Mouse (Mus musculus): Measurements from ENCODE around the gene Hipk3. TPM values are rescaled to one million over a fixed set of nuclear protein-coding genes. Genes with fewer than 3 reads are reported as not detected.

The Hipk3 gene
- polyA plus RNA-seq, 1 experiment from 2014 or later = 11.3 TPM

GRCm38 (mm10) chr2:104460021-104460420 is 34.2 kb downstream of the Hipk3 start:
- no peak for ATAC-seq (ENCODE audit: low FRiP score)
- Histone ChIP-seq H3K4me1 (ENCODE audit: control insufficient read depth, insufficient read depth, low read length) (no peaks in the 10 kb centered on the region), H3K27ac (ENCODE audit: low read depth, low read length) (no peak overlapping the region), H3K27me3 (ENCODE audit: control insufficient read depth, insufficient read depth, low read length) (no peaks in the 10 kb centered on the region), H3K9ac (ENCODE audit: low read length) (no peak overlapping the region), H3K4me2 (no peak overlapping the region), H3K36me3 (ENCODE audit: control insufficient read depth, insufficient read depth, low read length) (no peaks in the 10 kb centered on the region), H3K9me3 (ENCODE audit: control insufficient read depth, low read length) (no peaks in the 10 kb centered on the region), H3K4me3 (ENCODE audit: low read depth, low read length) (no peak overlapping the region)
- no peak for DNase-seq (ENCODE audit: low spot score, missing footprints)
- WGBS = 85% methylated on average over 3 of the region's 3 CpGs

GRCm38 (mm10) chr2:104458569-104459332 is 35.5 kb downstream of the Hipk3 start:
- 90% methylated on average over 8 of the region's 8 CpGs for whole genome bisulfite sequencing
- H3K27ac ChIP-seq (ENCODE audit: low read depth, low read length) = no peak overlapping the region
- no peaks in the 10 kb centered on the region for H3K9me3 ChIP-seq (ENCODE audit: control insufficient read depth, low read length)
- ATAC-seq (ENCODE audit: low FRiP score) (no peak), DNase-seq (ENCODE audit: low spot score, missing footprints) (no peak)
- H3K9ac ChIP-seq (ENCODE audit: low read length) = no peak overlapping the region
- H3K36me3 ChIP-seq (ENCODE audit: control insufficient read depth, insufficient read depth, low read length) = no peaks in the 10 kb centered on the region
- H3K4me1 ChIP-seq (ENCODE audit: control insufficient read depth, insufficient read depth, low read length) = no peaks in the 10 kb centered on the region
- no peak overlapping the region for H3K4me3 ChIP-seq (ENCODE audit: low read depth, low read length)
- no peaks in the 10 kb centered on the region for H3K27me3 ChIP-seq (ENCODE audit: control insufficient read depth, insufficient read depth, low read length)
- H3K4me2 ChIP-seq = no peak overlapping the region

DNA sequence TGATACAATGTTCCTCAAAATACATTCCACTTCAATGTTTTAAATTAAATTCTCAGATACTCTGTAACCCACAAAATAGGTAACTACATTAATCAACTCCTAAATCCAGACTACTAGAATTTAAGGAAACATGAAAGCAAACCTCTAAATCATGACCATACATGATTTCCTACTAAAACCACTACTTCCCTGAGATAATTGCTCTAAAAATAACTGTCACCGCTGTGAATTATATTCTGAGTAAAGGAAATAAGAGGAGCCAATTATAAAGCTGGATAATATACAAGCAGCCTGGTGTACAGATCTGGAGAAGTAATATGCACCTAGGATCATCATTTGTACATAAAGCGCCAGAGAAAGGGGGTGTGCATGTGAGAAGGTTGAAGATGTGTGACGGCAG is 37.1 kb downstream of the Hipk3 start:
- ATAC-seq (ENCODE audit: low FRiP score) (no peak), DNase-seq (ENCODE audit: low spot score, missing footprints) (no peak)
- no peak overlapping the region for H3K9ac ChIP-seq (ENCODE audit: low read length)
- 90% methylated on average over 3 of the region's 3 CpGs for WGBS
- no peaks in the 10 kb centered on the region for H3K36me3 ChIP-seq (ENCODE audit: control insufficient read depth, insufficient read depth, low read length)
- H3K27me3 ChIP-seq (ENCODE audit: control insufficient read depth, insufficient read depth, low read length) = no peaks in the 10 kb centered on the region
- H3K4me3 ChIP-seq (ENCODE audit: low read depth, low read length) = no peak overlapping the region
- H3K9me3 ChIP-seq (ENCODE audit: control insufficient read depth, low read length) = no peaks in the 10 kb centered on the region
- H3K27ac ChIP-seq (ENCODE audit: low read depth, low read length) = no peak overlapping the region
- no peaks in the 10 kb centered on the region for H3K4me1 ChIP-seq (ENCODE audit: control insufficient read depth, insufficient read depth, low read length)
- no peak overlapping the region for H3K4me2 ChIP-seq

DNA sequence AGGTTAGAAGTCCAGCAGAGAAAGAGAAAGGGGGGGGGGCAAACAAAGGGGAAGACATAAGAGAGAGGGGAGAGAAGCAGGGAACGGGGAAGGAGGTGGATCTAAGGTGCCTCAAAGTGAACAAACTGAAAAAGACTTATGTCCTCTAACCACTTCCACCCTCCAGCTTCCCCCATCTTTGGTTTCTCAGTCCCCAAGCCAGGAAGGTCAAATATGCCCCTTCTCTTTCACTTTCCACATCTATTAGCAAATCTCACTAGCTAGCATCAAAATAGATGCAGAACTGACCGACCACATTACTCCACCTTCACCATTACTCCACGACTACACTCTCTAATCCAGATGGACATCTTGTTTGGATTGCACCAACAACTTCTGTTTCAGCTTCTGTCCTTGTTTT is 43.6 kb downstream of the Hipk3 start:
- H3K9me3 ChIP-seq (ENCODE audit: control insufficient read depth, low read length) = no peaks in the 10 kb centered on the region
- H3K9ac ChIP-seq (ENCODE audit: low read length) = no peak overlapping the region
- no peak overlapping the region for H3K4me3 ChIP-seq (ENCODE audit: low read depth, low read length)
- no peak overlapping the region for H3K4me2 ChIP-seq
- H3K36me3 ChIP-seq (ENCODE audit: control insufficient read depth, insufficient read depth, low read length) = no peaks in the 10 kb centered on the region
- no peaks in the 10 kb centered on the region for H3K27me3 ChIP-seq (ENCODE audit: control insufficient read depth, insufficient read depth, low read length)
- H3K27ac ChIP-seq (ENCODE audit: low read depth, low read length) = no peak overlapping the region
- no peak for DNase-seq (ENCODE audit: low spot score, missing footprints)
- 82% methylated on average over 3 of the region's 3 CpGs for WGBS
- no peaks in the 10 kb centered on the region for H3K4me1 ChIP-seq (ENCODE audit: control insufficient read depth, insufficient read depth, low read length)
- no peak for ATAC-seq (ENCODE audit: low FRiP score)

DNA sequence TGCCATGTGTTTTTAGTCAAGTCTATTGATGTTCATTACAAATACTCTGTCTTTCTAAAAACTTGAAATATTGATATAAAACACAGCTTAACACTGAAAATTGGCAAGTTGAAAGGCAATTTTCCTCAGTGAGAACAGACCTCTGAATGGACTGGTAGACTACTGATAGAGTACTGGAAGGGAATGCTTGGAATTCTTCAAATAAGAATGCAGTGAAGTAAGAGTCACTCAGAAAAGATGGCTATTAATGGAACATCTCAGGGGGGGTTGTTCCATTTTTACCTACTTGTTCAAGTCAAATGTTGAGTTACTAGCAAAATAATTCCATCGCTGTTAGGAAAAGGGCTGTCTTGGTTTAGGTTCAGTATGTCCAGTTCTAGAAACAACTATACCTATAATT is 45.1 kb downstream of the Hipk3 start:
- Histone ChIP-seq H3K27ac (ENCODE audit: low read depth, low read length) (no peak overlapping the region), H3K36me3 (ENCODE audit: control insufficient read depth, insufficient read depth, low read length) (no peaks in the 10 kb centered on the region), H3K9ac (ENCODE audit: low read length) (no peak overlapping the region), H3K4me3 (ENCODE audit: low read depth, low read length) (no peak overlapping the region), H3K4me1 (ENCODE audit: control insufficient read depth, insufficient read depth, low read length) (no peaks in the 10 kb centered on the region), H3K9me3 (ENCODE audit: control insufficient read depth, low read length) (no peaks in the 10 kb centered on the region), H3K4me2 (no peak overlapping the region), H3K27me3 (ENCODE audit: control insufficient read depth, insufficient read depth, low read length) (no peaks in the 10 kb centered on the region)
- DNase-seq (ENCODE audit: low spot score, missing footprints) (no peak), ATAC-seq (ENCODE audit: low FRiP score) (no peak)
- WGBS = 95% methylated on average over 1 of the region's 1 CpGs

DNA sequence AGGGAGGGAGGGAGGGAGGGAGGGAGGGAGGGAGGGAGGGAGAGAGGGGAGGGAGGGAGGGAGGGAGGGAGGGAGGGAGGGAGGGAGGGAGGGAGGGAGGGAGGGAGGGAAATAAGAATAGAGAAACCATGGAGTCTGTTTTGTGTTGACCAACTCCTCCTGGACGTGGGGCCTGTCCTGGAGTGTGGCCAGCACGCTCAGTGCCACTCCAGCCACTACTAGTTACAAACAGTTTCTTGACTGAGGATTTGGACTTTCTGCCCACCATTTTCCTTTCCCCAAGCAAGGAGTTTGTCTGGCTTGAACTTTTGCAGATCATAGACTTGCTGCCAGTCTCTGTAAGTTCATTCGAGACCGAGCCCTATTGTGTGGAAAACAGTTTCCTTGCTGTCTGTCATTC is 46.0 kb downstream of the Hipk3 start:
- no peak overlapping the region for H3K4me3 ChIP-seq (ENCODE audit: low read depth, low read length)
- 81% methylated on average over 4 of the region's 4 CpGs for WGBS
- no peaks in the 10 kb centered on the region for H3K27me3 ChIP-seq (ENCODE audit: control insufficient read depth, insufficient read depth, low read length)
- DNase-seq (ENCODE audit: low spot score, missing footprints) = no peak
- no peak overlapping the region for H3K27ac ChIP-seq (ENCODE audit: low read depth, low read length)
- no peak for ATAC-seq (ENCODE audit: low FRiP score)
- no peaks in the 10 kb centered on the region for H3K36me3 ChIP-seq (ENCODE audit: control insufficient read depth, insufficient read depth, low read length)
- H3K4me2 ChIP-seq = no peak overlapping the region
- no peaks in the 10 kb centered on the region for H3K9me3 ChIP-seq (ENCODE audit: control insufficient read depth, low read length)
- no peaks in the 10 kb centered on the region for H3K4me1 ChIP-seq (ENCODE audit: control insufficient read depth, insufficient read depth, low read length)
- no peak overlapping the region for H3K9ac ChIP-seq (ENCODE audit: low read length)

DNA sequence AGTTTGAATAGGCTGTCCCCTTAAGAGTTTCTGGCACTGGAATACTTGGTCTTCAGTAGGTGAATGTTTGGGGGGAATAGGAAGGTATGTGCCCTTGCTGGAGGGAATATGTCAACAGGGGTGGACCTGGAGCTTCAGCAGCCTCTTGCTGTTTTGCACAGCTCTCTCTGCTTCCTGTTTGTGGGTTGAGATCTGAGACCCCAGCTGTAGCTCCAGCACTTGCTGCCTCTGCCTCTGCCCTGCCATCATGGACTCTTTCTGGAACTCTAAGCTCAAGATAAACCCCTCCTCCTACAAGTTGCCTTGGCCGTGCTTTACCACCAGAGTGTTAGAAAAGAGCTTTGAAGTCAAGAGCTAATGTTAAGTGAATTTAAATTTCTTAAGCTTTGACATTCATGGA is 48.2 kb downstream of the Hipk3 start:
- 77% methylated on average over 1 of the region's 1 CpGs for WGBS
- no peak for ATAC-seq (ENCODE audit: low FRiP score)
- H3K4me2 ChIP-seq = no peak overlapping the region
- no peak for DNase-seq (ENCODE audit: low spot score, missing footprints)
- no peaks in the 10 kb centered on the region for H3K9me3 ChIP-seq (ENCODE audit: control insufficient read depth, low read length)
- H3K4me1 ChIP-seq (ENCODE audit: control insufficient read depth, insufficient read depth, low read length) = no peaks in the 10 kb centered on the region
- H3K36me3 ChIP-seq (ENCODE audit: control insufficient read depth, insufficient read depth, low read length) = no peaks in the 10 kb centered on the region
- H3K27me3 ChIP-seq (ENCODE audit: control insufficient read depth, insufficient read depth, low read length) = no peaks in the 10 kb centered on the region
- H3K4me3 ChIP-seq (ENCODE audit: low read depth, low read length) = no peak overlapping the region
- H3K27ac ChIP-seq (ENCODE audit: low read depth, low read length) = no peak overlapping the region
- no peak overlapping the region for H3K9ac ChIP-seq (ENCODE audit: low read length)

DNA sequence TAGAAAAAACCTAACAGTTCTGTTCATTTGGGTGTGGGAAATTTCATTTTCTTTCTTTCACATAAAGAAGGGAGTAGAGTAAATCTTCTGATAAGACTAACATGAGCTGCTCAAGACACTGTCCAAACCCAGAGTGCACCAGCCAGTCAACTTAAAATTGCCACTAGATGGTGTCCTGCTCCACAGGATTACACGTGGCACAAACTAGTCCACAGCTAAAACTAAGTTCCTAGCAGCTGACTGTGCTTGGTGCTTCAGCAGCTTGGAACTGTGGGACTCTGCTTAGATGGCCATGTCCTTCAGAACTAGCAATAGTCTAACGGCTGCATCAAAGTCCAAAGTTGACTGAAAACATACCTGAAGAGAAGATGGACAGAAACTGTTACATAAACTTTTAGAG is 49.5 kb downstream of the Hipk3 start:
- H3K4me2 ChIP-seq = no peak overlapping the region
- no peak overlapping the region for H3K4me3 ChIP-seq (ENCODE audit: low read depth, low read length)
- H3K9me3 ChIP-seq (ENCODE audit: control insufficient read depth, low read length) = no peaks in the 10 kb centered on the region
- no peak for DNase-seq (ENCODE audit: low spot score, missing footprints)
- H3K27me3 ChIP-seq (ENCODE audit: control insufficient read depth, insufficient read depth, low read length) = no peaks in the 10 kb centered on the region
- peak; percentile 55; the same call in 1 of the 2 replicates for ATAC-seq (ENCODE audit: low FRiP score)
- H3K36me3 ChIP-seq (ENCODE audit: control insufficient read depth, insufficient read depth, low read length) = no peaks in the 10 kb centered on the region
- WGBS = 41% methylated on average over 2 of the region's 2 CpGs
- no peak overlapping the region for H3K9ac ChIP-seq (ENCODE audit: low read length)
- H3K27ac ChIP-seq (ENCODE audit: low read depth, low read length) = no peak overlapping the region
- H3K4me1 ChIP-seq (ENCODE audit: control insufficient read depth, insufficient read depth, low read length) = no peaks in the 10 kb centered on the region

DNA sequence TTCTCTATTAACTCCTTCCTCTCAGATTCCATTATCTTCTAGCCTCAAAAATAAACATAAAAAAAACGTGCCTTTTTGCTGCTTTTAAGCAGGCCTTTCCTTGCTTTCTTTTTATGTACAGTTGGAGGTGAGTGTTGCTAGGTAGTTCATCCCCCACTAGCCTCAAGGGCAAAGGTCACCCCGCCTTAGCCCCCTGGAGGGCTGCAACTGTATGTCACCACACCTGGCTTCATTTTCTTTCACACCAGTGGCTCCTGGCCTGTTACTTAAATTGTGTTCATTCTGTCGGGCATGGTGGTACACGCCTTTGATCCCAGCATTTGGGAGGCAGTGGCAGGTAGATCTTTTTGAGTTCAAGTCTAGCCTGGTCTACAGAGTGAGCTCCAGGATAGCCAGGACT is 51.9 kb downstream of the Hipk3 start:
- no peaks in the 10 kb centered on the region for H3K4me1 ChIP-seq (ENCODE audit: control insufficient read depth, insufficient read depth, low read length)
- H3K27me3 ChIP-seq (ENCODE audit: control insufficient read depth, insufficient read depth, low read length) = no peaks in the 10 kb centered on the region
- H3K4me3 ChIP-seq (ENCODE audit: low read depth, low read length) = no peak overlapping the region
- no peak overlapping the region for H3K9ac ChIP-seq (ENCODE audit: low read length)
- no peak overlapping the region for H3K27ac ChIP-seq (ENCODE audit: low read depth, low read length)
- ATAC-seq (ENCODE audit: low FRiP score) (no peak), DNase-seq (ENCODE audit: low spot score, missing footprints) (no peak)
- WGBS = 70% methylated on average over 4 of the region's 4 CpGs
- no peak overlapping the region for H3K4me2 ChIP-seq
- no peaks in the 10 kb centered on the region for H3K9me3 ChIP-seq (ENCODE audit: control insufficient read depth, low read length)
- no peaks in the 10 kb centered on the region for H3K36me3 ChIP-seq (ENCODE audit: control insufficient read depth, insufficient read depth, low read length)
